26 mouse cellular contexts compared by ENCODE assay signal in the genomic region with DNA sequence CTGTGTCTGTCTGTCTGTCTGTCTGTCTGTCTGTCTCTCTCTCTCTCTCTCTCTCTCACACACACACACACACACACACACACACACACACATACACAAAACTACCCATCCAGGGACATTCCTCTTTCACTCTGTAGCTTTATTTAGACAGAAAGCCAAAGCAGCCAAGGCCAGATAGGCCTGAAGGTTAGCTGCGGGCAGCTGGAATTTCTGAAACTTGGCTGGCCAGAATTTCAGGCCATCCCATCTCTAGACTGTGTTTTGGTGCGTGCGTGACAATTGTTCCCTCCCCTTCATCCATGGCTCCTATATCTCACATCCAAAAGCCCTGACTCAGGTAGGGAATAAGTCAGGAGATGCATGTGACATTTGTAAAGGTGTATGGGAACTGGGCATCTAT.
DNase-seq lines count a peak whose midpoint lies in the region; ATAC-seq lines count a peak whose summit lies in the region.
"Had no signal": no experiment of that assay in that cellular context is flagged by ENCODE, and none has a peak within 500 bp of the region (broad histone marks: within the 10 kb centered on the region; RNA-seq: fewer than 3 reads in every experiment).

No protein-coding gene starts in this region.

- H3K9ac ChIP-seq in heart, embryonic 13.5 days, result no peak overlapping the region
- H3K9ac ChIP-seq: embryonic facial prominence, embryonic 13.5 days; forebrain, embryonic 15.5 days; hindbrain, embryonic 14.5 days; liver, embryonic 14.5 days; midbrain, embryonic 13.5 days; neural tube, embryonic 13.5 days had no signal

- no peaks in the 10 kb centered on the region for H3K9me3 ChIP-seq in heart, embryonic 13.5 days
- H3K9me3 ChIP-seq in heart, embryonic 10.5 days, result no peaks in the 10 kb centered on the region
- H3K9me3 ChIP-seq: embryonic facial prominence, embryonic 13.5 days; forebrain, embryonic 10.5 days; forebrain, embryonic 15.5 days; midbrain, embryonic 13.5 days; neural tube, embryonic 13.5 days had no signal

- no peak overlapping the region for H3K4me3 ChIP-seq in heart, embryonic 13.5 days
- H3K4me3 ChIP-seq in heart, embryonic 10.5 days, result no peak overlapping the region
- H3K4me3 ChIP-seq: embryonic facial prominence, embryonic 13.5 days; forebrain, embryonic 10.5 days; forebrain, embryonic 15.5 days; midbrain, embryonic 13.5 days; neural tube, embryonic 13.5 days had no signal

- H3K36me3 ChIP-seq in heart, embryonic 13.5 days, result no peaks in the 10 kb centered on the region
- no peaks in the 10 kb centered on the region for H3K36me3 ChIP-seq in heart, embryonic 10.5 days
- H3K36me3 ChIP-seq: embryonic facial prominence, embryonic 13.5 days; forebrain, embryonic 10.5 days; forebrain, embryonic 15.5 days; G1E; midbrain, embryonic 13.5 days; neural tube, embryonic 13.5 days had no signal

- peak overlapping the region; percentile 50 for H3K27ac ChIP-seq in heart, embryonic 13.5 days (replicated peaks)
- no peak overlapping the region for H3K27ac ChIP-seq in heart, embryonic 10.5 days
- H3K27ac ChIP-seq: embryonic facial prominence, embryonic 13.5 days; forebrain, embryonic 10.5 days; forebrain, embryonic 15.5 days; hindbrain, embryonic 14.5 days; liver, embryonic 14.5 days; macrophage; midbrain, embryonic 13.5 days; neural tube, embryonic 13.5 days had no signal

- 0 out of 2 replicates have a peak overlapping the region, but pooled peaks have one; percentile 16 for H3K4me2 ChIP-seq in heart, embryonic 13.5 days
- H3K4me2 ChIP-seq: embryonic facial prominence, embryonic 13.5 days; forebrain, embryonic 15.5 days; hindbrain, embryonic 14.5 days; midbrain, embryonic 13.5 days; neural tube, embryonic 13.5 days had no signal

- peak; percentile 77 for DNase-seq in adrenal gland, adult 2 months
- no peak for DNase-seq in adrenal gland, postnatal 4 days (ENCODE audit: low spot score in 2 of 2)
- DNase-seq in heart, postnatal 14 days, result no peak
- DNase-seq in heart, postnatal 10 days, result peak; percentile 53 to 54
- DNase-seq in heart, embryonic 10.5 days (ENCODE audit: low spot score), result no peak
- peak; percentile 72 for DNase-seq in adrenal gland, postnatal 14 days
- DNase-seq: gastrocnemius, postnatal 25 days; kidney, adult 9 months; kidney, postnatal 10 days; liver; lung, adult 2 months; lung, postnatal 10 days; retina, postnatal 1 day; right cerebral cortex, postnatal 25 days; thymus, postnatal 4 days had no signal

- no peak for ATAC-seq in heart, embryonic 13.5 days (ENCODE audit: extremely low read depth, insufficient number of reproducible peaks, low FRiP score, low TSS enrichment)
- ATAC-seq: forebrain, embryonic 15.5 days; intestine, postnatal 0 days; midbrain, embryonic 13.5 days had no signal

- peaks cover 98% of the 10 kb centered on the region for H3K4me1 ChIP-seq in heart, embryonic 13.5 days
- H3K4me1 ChIP-seq in heart, embryonic 10.5 days, result peaks cover 85% of the 10 kb centered on the region

- no peaks in the 10 kb centered on the region for H3K27me3 ChIP-seq in heart, embryonic 13.5 days (replicated peaks)
- H3K27me3 ChIP-seq in heart, embryonic 10.5 days (ENCODE audit: insufficient read depth, poor library complexity, severe bottlenecking), result no peaks in the 10 kb centered on the region
- H3K27me3 ChIP-seq: embryonic facial prominence, embryonic 13.5 days; forebrain, embryonic 15.5 days; midbrain, embryonic 13.5 days; neural tube, embryonic 13.5 days had no signal

- intact Hi-C loops in heart, postnatal 14 days (cut with DNase I), result no loop called here
- intact Hi-C loops in heart, postnatal 10 days (cut with DNase I), result no loop called here

- 41% methylated on average over 3 of the region's 3 CpGs for WGBS in heart, embryonic 13.5 days
- WGBS in heart, embryonic 10.5 days, result 49% methylated on average over 3 of the region's 3 CpGs

Comparison
In these comparisons a context has a peak if more than half of its experiments do, and no peak if none do; other contexts are left out.
1. DNase-seq: peak in adrenal gland, adult 2 months (single experiment), heart, postnatal 10 days (2 of 2) and adrenal gland, postnatal 14 days (single experiment); none in adrenal gland, postnatal 4 days (0 of 2), heart, postnatal 14 days (0 of 2) and heart, embryonic 10.5 days (single experiment).